9 mouse cellular contexts compared by ENCODE assay signal in the genomic region with DNA sequence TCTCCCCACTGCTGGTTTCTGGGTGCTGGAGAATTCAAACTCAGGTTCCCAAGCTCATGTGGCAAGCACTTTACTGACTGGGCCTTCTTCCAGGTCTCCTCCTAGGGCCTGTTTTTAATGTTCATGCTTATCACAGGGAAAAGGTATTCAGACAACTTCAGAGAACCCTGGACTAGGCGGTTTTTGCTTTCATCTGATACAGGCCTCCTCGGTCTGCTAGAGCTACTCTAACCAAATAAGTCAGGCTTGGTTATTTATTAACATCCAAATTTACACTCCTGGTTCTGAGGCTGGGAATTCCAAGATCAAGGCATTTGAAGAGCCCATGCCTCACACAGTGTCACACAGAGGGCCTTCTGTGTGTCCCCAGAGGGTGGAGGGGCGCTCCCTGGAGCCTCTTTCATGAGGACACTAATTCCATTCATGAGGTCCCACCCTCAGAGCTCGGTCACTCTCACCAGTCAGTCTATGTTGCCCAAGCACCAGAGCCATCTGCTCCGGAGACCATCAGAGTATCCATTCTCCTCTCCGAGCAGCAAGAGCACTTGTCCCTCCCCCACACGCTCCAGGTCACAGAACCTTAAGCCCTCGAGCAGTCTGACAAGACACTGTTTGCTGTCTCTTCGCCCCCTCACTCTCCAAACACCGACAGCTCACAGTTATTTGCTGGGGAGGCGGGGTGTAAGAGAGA. TPM values are rescaled to one million over a fixed set of nuclear protein-coding genes. Genes with fewer than 3 reads are reported as not detected.
DNase-seq lines count a peak whose midpoint lies in the region; ATAC-seq lines count a peak whose summit lies in the region.
"Had no signal": no experiment of that assay in that cellular context is flagged by ENCODE, and none has a peak within 500 bp of the region (broad histone marks: within the 10 kb centered on the region; RNA-seq: fewer than 3 reads in every experiment).

No protein-coding gene starts in this region.

- H3K4me2 ChIP-seq in midbrain, embryonic 15.5 days: no peak overlapping the region

- H3K9me3 ChIP-seq in midbrain, embryonic 10.5 days (replicated peaks): no peaks in the 10 kb centered on the region
- H3K9me3 ChIP-seq in midbrain, embryonic 15.5 days: no peaks in the 10 kb centered on the region

- no peak overlapping the region for H3K4me3 ChIP-seq in midbrain, embryonic 10.5 days
- H3K4me3 ChIP-seq in midbrain, embryonic 15.5 days: no peak overlapping the region

- no peak for ATAC-seq in midbrain, embryonic 15.5 days (replicated peaks)

- H3K27me3 ChIP-seq in midbrain, embryonic 10.5 days (ENCODE audit: low read depth, poor library complexity, severe bottlenecking): peaks cover 67% of the 10 kb centered on the region
- H3K27me3 ChIP-seq in midbrain, embryonic 15.5 days (replicated peaks): peaks cover 46% of the 10 kb centered on the region

- H3K36me3 ChIP-seq in midbrain, embryonic 10.5 days: no peaks in the 10 kb centered on the region
- H3K36me3 ChIP-seq in midbrain, embryonic 15.5 days (replicated peaks): no peaks in the 10 kb centered on the region

- 18% methylated on average over 11 of the region's 11 CpGs for WGBS in midbrain, embryonic 10.5 days
- 19% methylated on average over 11 of the region's 11 CpGs for WGBS in midbrain, embryonic 15.5 days

- no peak overlapping the region for H3K27ac ChIP-seq in midbrain, embryonic 10.5 days (replicated peaks)
- no peak overlapping the region for H3K27ac ChIP-seq in midbrain, embryonic 15.5 days

- no peak overlapping the region for H3K9ac ChIP-seq in midbrain, embryonic 15.5 days

- peaks cover 38% of the 10 kb centered on the region for H3K4me1 ChIP-seq in midbrain, embryonic 10.5 days
- peaks cover 14% of the 10 kb centered on the region for H3K4me1 ChIP-seq in midbrain, embryonic 15.5 days

- DNase-seq in cerebellum, postnatal 14 days: peak; percentile 19 to 24
- DNase-seq in cerebellum, adult 11 months: no peak
- DNase-seq in midbrain, embryonic 10.5 days (ENCODE audit: low spot score): peak; percentile 30
- DNase-seq in kidney, postnatal 14 days: peak; percentile 20
- DNase-seq in retina, postnatal 1 day: peak; percentile 82
- no peak for DNase-seq in spleen, adult 18-20 months
- no peak for DNase-seq in gastrocnemius, postnatal 4 days (ENCODE audit: low spot score in 2 of 2)

RNA-seq across cellular contexts. Expression of a gene that starts 2.6 kb away (rescaled TPM):
- 1.7 and 2.0 TPM in 2 replicates for polyA plus RNA-seq in midbrain, embryonic 10.5 days (2016; fragmentation: Nextera tagmentation; extraction: Ambion mirVana)
- polyA plus RNA-seq in midbrain, embryonic 15.5 days (2015; fragmentation: Nextera tagmentation; extraction: Ambion mirVana): 0.17 and 0.37 TPM in 2 replicates
- total RNA-seq in gastrocnemius, postnatal 4 days (2021): under 1 TPM; 0.86 to 0.96 TPM

RNA-seq across cellular contexts. Expression of a gene that starts 32.3 kb away (rescaled TPM):
- 35.4 and 36.5 TPM in 2 replicates for polyA plus RNA-seq in midbrain, embryonic 10.5 days (2016; fragmentation: Nextera tagmentation; extraction: Ambion mirVana)
- 32.7 and 37.6 TPM in 2 replicates for polyA plus RNA-seq in midbrain, embryonic 15.5 days (2015; fragmentation: Nextera tagmentation; extraction: Ambion mirVana)
- total RNA-seq in gastrocnemius, postnatal 4 days (2021): 1 to 10 TPM; 6.6 to 7.1 TPM

RNA-seq across cellular contexts. Expression of a gene that starts 32.5 kb away (rescaled TPM):
- 53.3 and 56.0 TPM in 2 replicates for polyA plus RNA-seq in midbrain, embryonic 10.5 days (2016; fragmentation: Nextera tagmentation; extraction: Ambion mirVana)
- polyA plus RNA-seq in midbrain, embryonic 15.5 days (2015; fragmentation: Nextera tagmentation; extraction: Ambion mirVana): 69.4 and 70.2 TPM in 2 replicates
- 10 to 100 TPM; 28.2 to 33.1 TPM for total RNA-seq in gastrocnemius, postnatal 4 days (2021)

RNA-seq across cellular contexts. Expression of a gene that starts 38.6 kb away (rescaled TPM):
- 0.46 and 1.4 TPM in 2 replicates for polyA plus RNA-seq in midbrain, embryonic 10.5 days (2016; fragmentation: Nextera tagmentation; extraction: Ambion mirVana)
- polyA plus RNA-seq in midbrain, embryonic 15.5 days (2015; fragmentation: Nextera tagmentation; extraction: Ambion mirVana): 29.2 and 30.8 TPM in 2 replicates
- total RNA-seq in gastrocnemius, postnatal 4 days (2021): under 1 TPM; 0.12 to 0.13 TPM
- polyA plus RNA-seq: spleen, adult 2 months had no signal

Comparison
In these comparisons a context has a peak if more than half of its experiments do, and no peak if none do; other contexts are left out.
1. DNase-seq: peak in cerebellum, postnatal 14 days (2 of 2), midbrain, embryonic 10.5 days (single experiment), kidney, postnatal 14 days (single experiment) and retina, postnatal 1 day (single experiment); none in cerebellum, adult 11 months (single experiment), spleen, adult 18-20 months (0 of 2) and gastrocnemius, postnatal 4 days (0 of 2).